Mouse (Mus musculus): ENCODE data around the gene Rbm11. TPM values are rescaled to one million over a fixed set of nuclear protein-coding genes. Genes with fewer than 3 reads are reported as not detected.

Gene Rbm11
- polyA plus RNA-seq (2014; fragmentation: Illumina TruSeq; extraction: RNeasy Lipid Tissue Mini Kit (QIAGEN cat#74804)) = 1.2 TPM

DNA sequence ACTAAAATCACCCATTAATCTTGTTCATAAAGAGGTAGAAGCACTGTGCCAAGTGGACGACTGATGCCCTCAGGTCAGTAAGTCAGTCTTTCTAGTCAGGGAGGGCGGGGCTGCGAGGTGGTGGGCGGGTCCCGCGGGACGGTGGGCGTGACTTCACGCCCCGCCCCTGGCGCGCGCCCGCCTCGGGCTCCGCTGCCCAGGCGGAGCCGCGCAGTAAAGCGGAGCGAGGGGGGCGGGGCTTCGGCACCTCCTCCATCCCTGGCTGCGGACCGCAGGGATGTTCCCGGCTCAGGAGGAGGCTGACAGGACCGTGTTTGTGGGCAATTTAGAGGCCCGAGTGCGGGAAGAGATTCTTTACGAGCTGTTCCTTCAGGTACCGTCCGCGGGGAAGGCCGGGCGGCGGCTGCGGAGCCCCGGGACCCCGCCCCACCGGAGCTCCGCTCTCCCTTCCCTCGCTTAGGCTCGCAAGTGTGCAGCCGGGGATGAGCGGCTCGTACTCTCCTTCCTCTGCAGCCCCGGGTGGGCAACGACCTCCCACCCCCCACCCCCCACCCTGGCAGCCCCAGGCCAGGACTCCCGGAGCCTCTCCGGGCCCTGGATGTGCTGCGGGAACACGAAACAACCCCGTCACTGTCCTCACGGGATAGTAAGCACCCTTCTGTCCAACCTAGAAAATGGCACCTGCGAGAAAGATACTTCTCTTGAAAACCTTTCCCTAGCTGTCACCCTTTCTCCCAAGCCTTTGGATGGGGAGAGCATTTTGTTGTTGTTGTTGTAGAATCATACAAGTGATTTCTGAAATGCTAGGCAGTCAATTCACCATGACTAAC, at the start of gene Rbm11:
Gene Rbm11, plus strand, starts transcription at position 174 of the 830 bp plus-strand sequence.

DNA sequence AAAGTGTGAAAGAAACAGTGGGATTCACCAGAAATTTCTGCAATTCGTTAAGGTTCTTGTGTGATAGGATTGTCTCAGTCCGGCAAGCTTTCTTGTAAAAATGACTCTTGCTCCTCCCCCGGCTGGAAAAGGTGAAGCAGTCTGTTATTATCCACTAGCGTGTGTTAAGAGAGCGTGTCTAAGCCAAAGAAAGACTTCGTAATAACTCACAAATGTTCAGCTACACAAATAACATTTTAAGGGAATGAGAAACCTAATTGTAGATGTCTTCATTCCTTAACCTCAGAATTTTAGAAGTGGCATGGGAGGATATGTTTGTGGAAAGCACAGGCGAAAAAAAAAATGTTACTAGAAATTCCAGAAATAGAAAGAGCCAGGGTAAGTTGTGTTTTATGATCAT, 6.7 kb upstream of the Rbm11 start, which contains the start of gene Lipi:
Gene Lipi, minus strand, starts transcription at position 101 of the 400 bp plus-strand sequence.

Other genes with a start within 250 kb of the Rbm11 start
- not detected for gene Lipi, start 6.8 kb upstream of the Rbm11 start, polyA plus RNA-seq (2014; fragmentation: Illumina TruSeq; extraction: RNeasy Lipid Tissue Mini Kit (QIAGEN cat#74804))
- gene Hspa13, start 174.3 kb downstream of the Rbm11 start, polyA plus RNA-seq (2014; fragmentation: Illumina TruSeq; extraction: RNeasy Lipid Tissue Mini Kit (QIAGEN cat#74804)) = 207 TPM